Mouse (Mus musculus): ENCODE results near the gene Cpsf6.
"Not testable (repeated sequence)": the region's sequence is repeated elsewhere in the genome, so short reads cannot be mapped to it uniquely, and the experiment has no call there.

DNA sequence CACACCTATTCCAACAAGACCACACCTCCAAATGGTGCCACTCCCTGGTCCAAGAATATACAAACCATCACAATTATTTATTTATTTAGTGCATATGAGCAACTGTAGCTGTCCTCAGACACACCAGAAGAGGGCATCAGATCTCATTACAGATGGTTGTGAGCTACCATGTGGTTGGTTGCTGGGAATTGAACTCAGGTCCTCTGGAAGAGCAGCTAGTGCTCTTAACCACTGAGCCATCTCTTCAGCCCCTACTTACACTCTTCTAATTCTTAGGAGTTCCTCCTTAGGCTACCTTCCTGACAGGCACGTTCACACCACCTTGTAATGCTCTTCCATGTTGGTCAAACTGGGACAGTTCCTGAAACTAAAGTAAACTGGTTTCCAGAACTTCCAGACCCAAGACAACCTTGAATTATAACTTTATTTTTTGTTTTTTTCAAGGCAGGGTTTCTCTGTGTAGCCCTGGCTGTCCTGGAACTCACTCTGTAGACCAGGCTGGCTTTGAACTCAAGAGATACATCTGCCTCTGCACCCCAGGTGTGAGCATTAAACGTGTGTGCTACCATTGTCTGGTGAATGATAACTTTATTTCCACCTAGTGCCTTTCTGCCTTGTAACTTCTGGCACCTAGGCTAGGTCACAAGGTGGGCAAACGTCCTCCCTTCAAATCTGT, 8.3 kb upstream of the Cpsf6 start:
- TF ChIP-seq CTCF (IDR thresholded peaks at IDR 0.05; ENCODE audit: control insufficient read depth, insufficient read depth, insufficient read length); MAX (IDR thresholded peaks at IDR 0.05); CEBPB (IDR thresholded peaks at IDR 0.05; ENCODE audit: low read depth); FOSL1 (IDR thresholded peaks at IDR 0.05; ENCODE audit: insufficient read depth, low read length, poor library complexity, severe bottlenecking); MYOD1 (IDR thresholded peaks at IDR 0.05; ENCODE audit: control insufficient read depth, insufficient read length, low read depth): not testable (repeated sequence)

All from C2C12 (cell line).